Mouse (Mus musculus) brain, embryonic 14.5 days (tissue): Measurements from ENCODE around the gene Pigw.

ENCODE experiments used
- CTCF ChIP-seq: fragments of 200-500 bp; IDR thresholded peaks from 2 replicates; pipeline ENCODE4 v1.5.1; 2012; ENCODE audit warnings: inconsistent platforms, mild to moderate bottlenecking, moderate library complexity, borderline replicate concordance; ENCODE audit not compliant: insufficient read depth, insufficient read length; ENCODE audit errors: extremely low read depth
- POLR2A ChIP-seq: fragments of 200-500 bp; IDR thresholded peaks from 2 replicates; pipeline ENCODE4 v1.6.1; 2012; ENCODE audit warnings: mild to moderate bottlenecking, inconsistent platforms, borderline replicate concordance; ENCODE audit not compliant: poor library complexity, insufficient read depth, insufficient read length, severe bottlenecking; ENCODE audit errors: extremely low read depth

DNA sequence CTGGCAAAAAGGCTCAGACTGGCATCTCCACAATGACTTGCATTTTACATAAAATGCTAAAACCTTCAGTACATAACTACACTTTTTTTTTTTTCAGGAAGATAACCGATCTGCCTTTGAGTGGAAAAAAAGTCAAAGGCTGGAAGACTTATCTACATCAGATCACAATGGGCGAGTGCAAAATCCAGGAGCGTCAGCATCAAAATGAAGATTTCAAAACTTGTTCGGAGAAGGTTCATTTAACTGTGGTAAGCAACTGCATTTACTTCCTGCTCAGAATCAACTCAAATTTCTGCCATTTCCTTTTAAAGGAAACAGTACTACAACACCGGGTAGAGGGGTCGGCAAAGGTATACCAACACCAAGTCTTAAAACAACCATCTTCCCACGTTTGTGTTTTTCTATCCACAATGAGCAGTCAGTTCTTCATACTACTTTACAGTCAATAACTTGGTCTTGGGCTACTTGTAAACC is 11.3 kb downstream of the Pigw start:
- TF ChIP-seq CTCF (no peak), POLR2A (no peak)
